Mouse (Mus musculus) forebrain, postnatal 0 days (tissue): ENCODE results near the gene Arhgap8. TPM values are rescaled to one million over a fixed set of nuclear protein-coding genes. Genes with fewer than 3 reads are reported as not detected.

Experiments used
- ATAC-seq: fragments of 200-750 bp; cut with Nextera tagmentation; 2 replicates; pipeline ENCODE4 v1.8.0; 2017; ENCODE audit warnings: mild to moderate bottlenecking, moderate library complexity
- DNase-seq: peaks from one replicate; pipeline ENCODE4 v3.0.0-alpha.2; 2015
- H3K27ac ChIP-seq: fragments of 300-500 bp; sonication (generic); 2 replicates; pipeline ENCODE4 v1.5.1; 2014; ENCODE audit warnings: low read depth, mild to moderate bottlenecking, antibody characterized with exemption, low read length, moderate library complexity, mixed read lengths
- H3K27me3 ChIP-seq: fragments of 300-500 bp; sonication (generic); 2 replicates; pipeline ENCODE4 v1.6.1; 2014; ENCODE audit warnings: mild to moderate bottlenecking, low read length, mixed read lengths; ENCODE audit not compliant: insufficient read depth
- H3K36me3 ChIP-seq: fragments of 300-500 bp; sonication (generic); 2 replicates; pipeline ENCODE4 v1.6.1; 2014; ENCODE audit warnings: mild to moderate bottlenecking, moderate library complexity; ENCODE audit not compliant: insufficient read depth
- H3K4me1 ChIP-seq: fragments of 300-500 bp; sonication (generic); 2 replicates; pipeline ENCODE4 v1.6.1; 2014; ENCODE audit warnings: antibody characterized with exemption; ENCODE audit not compliant: insufficient read depth
- H3K4me2 ChIP-seq: fragments of 300-500 bp; sonication (generic); 2 replicates; pipeline ENCODE4 v1.6.1; 2014; ENCODE audit warnings: low read depth, mild to moderate bottlenecking, moderate library complexity
- H3K4me3 ChIP-seq: fragments of 300-500 bp; sonication (generic); 2 replicates; pipeline ENCODE4 v1.5.1; 2014; ENCODE audit warnings: low read depth, low read length, mixed read lengths
- H3K9ac ChIP-seq: fragments of 300-500 bp; sonication (generic); 2 replicates; pipeline ENCODE4 v1.6.1; 2014; ENCODE audit warnings: mild to moderate bottlenecking
- H3K9me3 ChIP-seq: fragments of 300-500 bp; sonication (generic); 2 replicates; pipeline ENCODE4 v1.6.1; 2016; ENCODE audit warnings: low read length
- CTCF ChIP-seq: sonication (generic); IDR thresholded peaks from 2 replicates; pipeline ENCODE4 v1.5.1; 2016; ENCODE audit warnings: antibody characterized with exemption, control low read depth, low read depth
- WGBS: fragments of 180-500 bp; shearing (Covaris S2); extraction: QIAGEN DNeasy Blood & Tissue Kit; methylation state at CpG from one replicate; pipeline ENCODE4 v1.1.7; 2014; 5-methylcytosine and 5-hydroxymethylcytosine counted together
- polyA plus RNA-seq: library from polyadenylated mRNA; unstranded; fragments of >200 nt; fragmentation: Nextera tagmentation; extraction: Ambion mirVana; gene quantifications from 2 replicates; pipeline ENCODE4 v1.2.1, GENCODE M21; 2015
- total RNA-seq: library from RNA; depleted of rRNA; stranded (reverse); fragments of >200 nt; gene quantifications from 2 replicates; pipeline ENCODE4 v1.2.3, GENCODE M21; 2014

Arhgap8 gene
- total and polyA plus RNA-seq, 2 experiments from 2014 or later = 0.29 to 0.44 TPM

DNA sequence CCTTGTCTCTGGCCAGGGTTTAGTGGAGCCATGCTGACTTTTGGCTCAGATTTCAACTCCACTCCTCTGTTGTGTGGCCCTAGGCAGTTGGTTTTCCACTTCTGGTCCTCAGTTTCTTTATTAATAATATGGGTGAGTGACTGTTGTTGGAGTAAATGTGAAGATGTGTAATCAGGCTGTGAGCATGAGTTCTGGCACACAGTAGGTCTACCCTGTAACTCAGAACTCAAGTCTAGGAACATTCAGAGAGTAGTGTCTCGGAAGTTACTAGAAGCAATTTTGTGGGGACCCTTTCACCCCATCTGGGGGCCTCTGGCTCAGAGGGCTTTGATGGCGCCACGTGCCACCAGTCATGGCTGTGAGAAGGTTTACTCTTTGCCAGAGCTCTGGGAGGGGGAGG lies 37.6 kb upstream of the Arhgap8 start:
- H3K27me3 ChIP-seq = peaks cover 20% of the 10 kb centered on the region
- no peak overlapping the region for H3K4me2 ChIP-seq
- H3K9me3 ChIP-seq = no peaks in the 10 kb centered on the region
- WGBS = 76% methylated on average over 3 of the region's 3 CpGs
- no peak overlapping the region for H3K27ac ChIP-seq
- H3K4me3 ChIP-seq = no peak overlapping the region
- no peaks in the 10 kb centered on the region for H3K36me3 ChIP-seq
- H3K9ac ChIP-seq = no peak overlapping the region
- ATAC-seq (no peak), DNase-seq (no peak)
- no peak for TF ChIP-seq CTCF
- no peaks in the 10 kb centered on the region; the same call in 1 of the 2 replicates for H3K4me1 ChIP-seq

DNA sequence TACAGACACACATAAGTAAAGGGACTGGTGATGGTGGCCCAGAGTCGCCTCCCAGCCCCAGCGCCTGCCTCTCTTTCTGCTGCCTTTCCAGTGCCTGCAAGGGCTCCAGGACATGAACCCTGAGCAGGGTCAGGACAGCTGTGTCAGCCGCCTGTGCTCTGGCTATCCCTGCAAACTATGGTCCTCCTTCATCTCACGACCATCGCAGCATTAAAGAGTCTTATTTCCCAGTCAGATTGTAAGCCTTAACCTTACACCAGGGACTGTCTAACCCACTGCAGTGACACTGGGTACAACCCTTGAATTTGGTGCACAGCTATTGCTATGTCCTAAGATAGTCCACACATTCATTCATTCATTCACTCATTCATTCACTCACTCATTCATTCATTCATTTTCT lies 37.0 kb upstream of the Arhgap8 start:
- no peak for ATAC-seq
- Histone ChIP-seq H3K4me1 (no peaks in the 10 kb centered on the region; the same call in 1 of the 2 replicates), H3K9me3 (no peaks in the 10 kb centered on the region), H3K4me3 (no peak overlapping the region), H3K27ac (no peak overlapping the region), H3K27me3 (peaks cover 20% of the 10 kb centered on the region), H3K9ac (no peak overlapping the region), H3K4me2 (no peak overlapping the region), H3K36me3 (no peaks in the 10 kb centered on the region)
- no peak for DNase-seq
- 71% methylated on average over 5 of the region's 5 CpGs for WGBS
- no peak for TF ChIP-seq CTCF

DNA sequence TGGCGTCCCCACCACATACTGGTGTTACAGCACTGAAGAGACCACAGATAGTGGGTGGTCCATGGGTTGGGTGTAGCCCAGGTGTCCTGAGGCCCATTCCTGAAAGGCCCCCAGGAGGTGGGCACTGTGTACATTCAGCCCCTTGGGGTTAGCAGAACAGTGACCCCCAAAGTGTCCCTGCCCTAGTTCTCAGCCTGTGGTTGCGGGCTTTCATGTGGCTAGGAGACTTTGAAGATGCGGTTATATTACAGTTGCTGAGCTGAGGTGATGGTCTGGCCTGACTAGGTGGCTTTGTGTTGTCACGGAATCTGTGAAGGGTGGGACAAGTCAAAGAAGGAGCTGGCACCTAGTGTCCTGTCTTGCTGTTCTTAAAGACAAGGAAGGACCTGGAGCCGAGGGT lies 35.3 kb upstream of the Arhgap8 start:
- H3K4me3 ChIP-seq = no peak overlapping the region
- H3K36me3 ChIP-seq = 0 out of 2 replicates have a peak, but pooled peaks cover 3% of the 10 kb centered on the region
- peaks cover 20% of the 10 kb centered on the region for H3K27me3 ChIP-seq
- no peak for TF ChIP-seq CTCF
- WGBS = 72% methylated on average over 5 of the region's 5 CpGs
- no peak overlapping the region for H3K27ac ChIP-seq
- DNase-seq (no peak), ATAC-seq (no peak)
- H3K4me2 ChIP-seq = no peak overlapping the region
- no peaks in the 10 kb centered on the region; the same call in 1 of the 2 replicates for H3K4me1 ChIP-seq
- H3K9ac ChIP-seq = no peak overlapping the region
- no peaks in the 10 kb centered on the region for H3K9me3 ChIP-seq

DNA sequence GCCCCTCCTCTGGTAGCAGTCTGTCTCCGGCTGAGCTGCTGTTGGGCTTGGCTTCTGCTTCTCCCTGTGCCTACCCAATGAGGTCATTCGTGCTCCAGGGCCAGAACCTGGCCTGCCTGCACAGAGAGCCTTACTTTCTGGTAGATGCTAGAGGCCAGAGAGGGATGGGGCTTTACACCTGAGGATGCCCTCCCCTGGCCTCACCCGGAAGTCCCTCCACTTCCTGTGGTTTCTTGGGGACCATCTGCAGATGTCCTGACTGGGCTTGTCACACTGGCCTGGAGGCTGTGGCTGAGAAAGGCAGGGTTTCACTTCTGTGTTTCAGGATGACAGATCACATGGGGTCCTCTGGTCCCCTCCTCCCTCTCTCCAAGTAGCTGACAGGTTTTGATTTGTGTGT lies 34.4 kb upstream of the Arhgap8 start:
- Histone ChIP-seq H3K9me3 (no peaks in the 10 kb centered on the region), H3K36me3 (0 out of 2 replicates have a peak, but pooled peaks cover 4% of the 10 kb centered on the region), H3K27me3 (peaks cover 12% of the 10 kb centered on the region), H3K9ac (no peak overlapping the region), H3K4me2 (no peak overlapping the region), H3K27ac (no peak overlapping the region), H3K4me1 (no peaks in the 10 kb centered on the region; the same call in 1 of the 2 replicates), H3K4me3 (no peak overlapping the region)
- TF ChIP-seq CTCF = no peak
- no peak for DNase-seq
- ATAC-seq = no peak
- 67% methylated on average over 3 of the region's 3 CpGs for WGBS

DNA sequence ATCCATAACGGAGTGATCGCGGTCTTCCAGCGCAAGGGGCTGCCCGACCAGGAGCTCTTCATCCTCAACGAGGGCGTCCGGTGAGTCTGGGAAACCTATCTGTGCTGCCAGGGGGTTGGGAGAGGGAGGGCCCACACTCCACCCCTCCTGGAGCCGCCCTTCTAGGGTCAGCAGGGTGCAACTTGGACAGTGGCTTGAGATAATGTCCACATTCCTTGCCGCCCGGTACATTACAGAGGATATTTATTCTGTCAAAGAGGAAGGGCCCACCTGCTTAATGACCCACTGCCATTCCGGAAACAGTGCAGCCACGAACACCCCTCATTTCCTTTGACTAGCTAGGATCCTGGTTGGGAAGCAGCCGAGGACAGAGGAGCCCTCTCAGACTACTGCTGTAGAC lies 31.9 kb upstream of the Arhgap8 start:
- H3K36me3 ChIP-seq = peaks cover 8% of the 10 kb centered on the region; the same call in 1 of the 2 replicates
- no peak for DNase-seq
- H3K27ac ChIP-seq = no peak overlapping the region
- no peak overlapping the region for H3K4me3 ChIP-seq
- no peak for ATAC-seq
- no peak for TF ChIP-seq CTCF
- no peak overlapping the region for H3K4me2 ChIP-seq
- H3K9ac ChIP-seq = no peak overlapping the region
- WGBS = 73% methylated on average over 14 of the region's 14 CpGs
- H3K4me1 ChIP-seq = no peaks in the 10 kb centered on the region
- H3K9me3 ChIP-seq = no peaks in the 10 kb centered on the region
- H3K27me3 ChIP-seq = no peaks in the 10 kb centered on the region

DNA sequence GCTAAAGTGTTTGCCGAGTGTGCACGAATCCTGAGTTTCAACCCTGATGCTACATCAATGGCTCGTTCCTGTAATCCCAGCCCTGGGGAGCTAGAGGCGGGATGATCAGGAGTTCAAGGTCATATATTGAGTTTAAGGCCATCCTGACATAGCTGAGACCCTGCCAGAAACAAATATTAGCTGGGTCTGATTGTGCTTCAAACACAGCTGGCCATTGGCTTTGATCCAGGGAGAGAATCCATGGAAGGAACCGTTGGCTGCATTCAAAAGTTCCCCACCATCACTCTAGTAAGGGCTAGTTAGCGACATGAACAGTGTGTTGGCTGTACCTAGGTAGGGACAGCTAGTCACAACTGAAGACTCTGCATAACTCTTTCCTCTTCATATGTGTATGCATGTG lies 30.5 kb upstream of the Arhgap8 start:
- no peak for ATAC-seq
- no peaks in the 10 kb centered on the region for H3K9me3 ChIP-seq

DNA sequence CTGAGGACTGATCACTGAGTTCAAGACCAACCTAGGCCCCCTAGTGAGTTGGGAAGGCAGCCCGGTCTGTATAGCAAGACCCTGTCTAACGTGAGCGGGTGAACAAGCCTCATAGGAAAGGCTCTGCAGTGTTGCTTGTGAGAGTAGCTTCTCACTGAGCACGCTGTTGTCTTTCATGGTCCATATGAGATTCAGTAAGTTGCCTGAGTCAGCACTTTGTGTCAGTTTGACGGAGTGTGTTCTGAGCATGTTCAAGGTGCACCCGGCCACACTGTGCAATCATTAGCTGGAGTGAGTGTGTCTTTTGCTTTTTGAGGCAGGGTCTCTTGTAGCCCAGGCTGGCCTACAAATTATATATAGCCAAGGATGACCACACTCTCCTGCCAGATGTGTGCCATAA lies 28.3 kb upstream of the Arhgap8 start:
- Histone ChIP-seq H3K4me3 (no peak overlapping the region), H3K27ac (no peak overlapping the region), H3K9ac (no peak overlapping the region), H3K27me3 (no peaks in the 10 kb centered on the region), H3K36me3 (peaks cover 8% of the 10 kb centered on the region; the same call in 1 of the 2 replicates), H3K9me3 (no peaks in the 10 kb centered on the region), H3K4me1 (no peaks in the 10 kb centered on the region), H3K4me2 (no peak overlapping the region)
- TF ChIP-seq CTCF = no peak
- WGBS = 91% methylated on average over 6 of the region's 6 CpGs
- ATAC-seq = no peak
- no peak for DNase-seq

More for the DNA sequence above, 30.5 kb upstream of the Arhgap8 start:
- no peak overlapping the region for H3K4me2 ChIP-seq
- no peak for DNase-seq
- no peaks in the 10 kb centered on the region for H3K4me1 ChIP-seq
- H3K36me3 ChIP-seq = peaks cover 8% of the 10 kb centered on the region; the same call in 1 of the 2 replicates
- TF ChIP-seq CTCF = no peak
- H3K27me3 ChIP-seq = no peaks in the 10 kb centered on the region
- WGBS = 77% methylated on average over 6 of the region's 6 CpGs
- no peak overlapping the region for H3K9ac ChIP-seq
- no peak overlapping the region for H3K4me3 ChIP-seq
- no peak overlapping the region for H3K27ac ChIP-seq
